Mouse (Mus musculus) liver, adult 2 months (tissue): ENCODE data around the gene Ccpg1.

Experiments
- CTCF ChIP-seq: fragments of 200-500 bp; IDR thresholded peaks from 2 replicates; pipeline ENCODE4 v1.5.1; 2011; ENCODE audit warnings: low read depth, low read length, control low read depth
- POLR2A ChIP-seq: fragments of 200-500 bp; IDR thresholded peaks from 2 replicates; pipeline ENCODE4 v1.6.1; 2011; ENCODE audit warnings: low read length, control low read depth; ENCODE audit not compliant: insufficient read depth; ENCODE audit errors: extremely low read depth

GRCm38 (mm10) chr9:72996806-72997205, 11.6 kb downstream of the Ccpg1 start:
- TF ChIP-seq POLR2A, result no peak
- no peak for TF ChIP-seq CTCF
